Mouse (Mus musculus) midbrain, embryonic 13.5 days (tissue): Measurements from ENCODE around the gene Wwox. TPM values are rescaled to one million over a fixed set of nuclear protein-coding genes. Genes with fewer than 3 reads are reported as not detected.

Experiments
- ATAC-seq: fragments of 200-750 bp; cut with Nextera tagmentation; 2 replicates; pipeline ENCODE4 v1.8.0; 2017; ENCODE audit warnings: mild to moderate bottlenecking, moderate TSS enrichment, moderate library complexity
- H3K27ac ChIP-seq: fragments of 300-500 bp; sonication (generic); 2 replicates; pipeline ENCODE4 v1.5.1; 2015; ENCODE audit warnings: inconsistent platforms, mild to moderate bottlenecking, moderate library complexity
- H3K27me3 ChIP-seq: fragments of 300-500 bp; sonication (generic); 2 replicates; pipeline ENCODE4 v1.6.1; 2015; ENCODE audit warnings: mild to moderate bottlenecking, inconsistent platforms
- H3K36me3 ChIP-seq: fragments of 300-500 bp; sonication (generic); 2 replicates; pipeline ENCODE4 v1.6.1; 2015; ENCODE audit warnings: mild to moderate bottlenecking, inconsistent platforms
- H3K4me1 ChIP-seq: fragments of 300-500 bp; sonication (generic); replicated peaks from 2 replicates; pipeline ENCODE4 v1.6.1; 2015; ENCODE audit warnings: inconsistent platforms
- H3K4me2 ChIP-seq: fragments of 300-500 bp; sonication (generic); replicated peaks from 2 replicates; pipeline ENCODE4 v1.6.1; 2015; ENCODE audit warnings: moderate library complexity, mild to moderate bottlenecking, inconsistent platforms
- H3K4me3 ChIP-seq: fragments of 300-500 bp; sonication (generic); replicated peaks from 2 replicates; pipeline ENCODE4 v1.5.1; 2015; ENCODE audit warnings: mild to moderate bottlenecking, inconsistent platforms
- H3K9ac ChIP-seq: fragments of 300-500 bp; sonication (generic); replicated peaks from 2 replicates; pipeline ENCODE4 v1.6.1; 2015; ENCODE audit warnings: mild to moderate bottlenecking, inconsistent platforms
- H3K9me3 ChIP-seq: fragments of 300-500 bp; sonication (generic); 2 replicates; pipeline ENCODE4 v1.6.1; 2016; ENCODE audit warnings: mild to moderate bottlenecking, inconsistent platforms
- WGBS: fragments of 180-500 bp; shearing (Covaris S2); methylation state at CpG from one replicate; pipeline ENCODE4 v1.1.7; 2015; 5-methylcytosine and 5-hydroxymethylcytosine counted together
- polyA plus RNA-seq: library from polyadenylated mRNA; unstranded; fragments of >200 nt; fragmentation: Nextera tagmentation; extraction: Ambion mirVana; gene quantifications from 2 replicates; pipeline ENCODE4 v1.2.1, GENCODE M21; 2015

Wwox gene
- polyA plus RNA-seq, 1 experiment from 2014 or later: 12.4 TPM

GRCm38 (mm10) chr8:115133711-115134218 lies 694.3 kb downstream of the Wwox start:
- Histone ChIP-seq H3K4me3 (no peak overlapping the region), H3K9ac (no peak overlapping the region), H3K9me3 (no peaks in the 10 kb centered on the region), H3K27me3 (peaks cover 5% of the 10 kb centered on the region; the same call in 1 of the 2 replicates), H3K36me3 (no peaks in the 10 kb centered on the region), H3K4me1 (peaks cover 14% of the 10 kb centered on the region), H3K27ac (no peak overlapping the region), H3K4me2 (0 out of 2 replicates have a peak overlapping the region, but pooled peaks have one; percentile 9)
- no peak for ATAC-seq
- 15% methylated on average over 7 of the region's 7 CpGs for WGBS

- no peaks in the 10 kb centered on the region for H3K9me3 ChIP-seq
- peaks cover 25% of the 10 kb centered on the region for H3K4me1 ChIP-seq
- ATAC-seq: no peak
- peaks cover 17% of the 10 kb centered on the region; the same call in 1 of the 2 replicates for H3K27me3 ChIP-seq
- H3K27ac ChIP-seq: no peak overlapping the region
- no peaks in the 10 kb centered on the region for H3K36me3 ChIP-seq
- no peak overlapping the region for H3K9ac ChIP-seq
- 87% methylated on average over 10 of the region's 10 CpGs for WGBS
- H3K4me2 ChIP-seq: no peak overlapping the region
- no peak overlapping the region for H3K4me3 ChIP-seq
Measured at GRCm38 (mm10) chr8:115136888-115137287, 697.4 kb downstream of the Wwox start.

- no peaks in the 10 kb centered on the region for H3K36me3 ChIP-seq
- no peaks in the 10 kb centered on the region for H3K9me3 ChIP-seq
- no peak overlapping the region for H3K27ac ChIP-seq
- no peak overlapping the region for H3K4me3 ChIP-seq
- H3K27me3 ChIP-seq: peaks cover 33% of the 10 kb centered on the region
- WGBS: 31% methylated on average over 8 of the region's 8 CpGs
- peaks cover 29% of the 10 kb centered on the region for H3K4me1 ChIP-seq
- ATAC-seq: no peak
- H3K9ac ChIP-seq: no peak overlapping the region
- 0 out of 2 replicates have a peak overlapping the region, but pooled peaks have one; percentile 10 for H3K4me2 ChIP-seq
Measured at GRCm38 (mm10) chr8:115141614-115142013, 702.2 kb downstream of the Wwox start.

GRCm38 (mm10) chr8:115143530-115144320 lies 704.3 kb downstream of the Wwox start:
- H3K4me3 ChIP-seq: no peak overlapping the region
- H3K4me2 ChIP-seq: no peak overlapping the region
- no peak; the same call in 1 of the 2 replicates for ATAC-seq
- no peaks in the 10 kb centered on the region for H3K9me3 ChIP-seq
- H3K27ac ChIP-seq: no peak overlapping the region
- no peaks in the 10 kb centered on the region for H3K36me3 ChIP-seq
- peaks cover 40% of the 10 kb centered on the region for H3K4me1 ChIP-seq
- no peak overlapping the region for H3K9ac ChIP-seq
- 28% methylated on average over 9 of the region's 9 CpGs for WGBS
- peaks cover 36% of the 10 kb centered on the region for H3K27me3 ChIP-seq

GRCm38 (mm10) chr8:115147006-115147405 lies 707.6 kb downstream of the Wwox start:
- Histone ChIP-seq H3K27me3 (peaks cover 32% of the 10 kb centered on the region), H3K36me3 (no peaks in the 10 kb centered on the region), H3K4me2 (no peak overlapping the region), H3K4me1 (peaks cover 46% of the 10 kb centered on the region), H3K4me3 (no peak overlapping the region), H3K27ac (no peak overlapping the region), H3K9ac (no peak overlapping the region), H3K9me3 (no peaks in the 10 kb centered on the region)
- 39% methylated on average over 9 of the region's 9 CpGs for WGBS
- ATAC-seq: no peak

GRCm38 (mm10) chr8:115150446-115151109 lies 711.1 kb downstream of the Wwox start:
- ATAC-seq: peak; percentile 54
- H3K4me2 ChIP-seq: no peak overlapping the region
- 64% methylated on average over 24 of the region's 24 CpGs for WGBS
- H3K27me3 ChIP-seq: peaks cover 37% of the 10 kb centered on the region
- H3K4me1 ChIP-seq: peaks cover 38% of the 10 kb centered on the region
- no peaks in the 10 kb centered on the region for H3K36me3 ChIP-seq
- H3K27ac ChIP-seq: peak overlapping the region; percentile 25; the same call in 1 of the 2 replicates
- no peaks in the 10 kb centered on the region for H3K9me3 ChIP-seq
- no peak overlapping the region for H3K4me3 ChIP-seq
- H3K9ac ChIP-seq: no peak overlapping the region

GRCm38 (mm10) chr8:115151416-115151815 lies 712.0 kb downstream of the Wwox start:
- Histone ChIP-seq H3K9me3 (no peaks in the 10 kb centered on the region), H3K27me3 (peaks cover 35% of the 10 kb centered on the region), H3K9ac (no peak overlapping the region), H3K4me3 (no peak overlapping the region), H3K27ac (no peak overlapping the region), H3K36me3 (no peaks in the 10 kb centered on the region), H3K4me2 (0 out of 2 replicates have a peak overlapping the region, but pooled peaks have one; percentile 17), H3K4me1 (peaks cover 38% of the 10 kb centered on the region)
- no peak for ATAC-seq
- WGBS: 10% methylated on average over 6 of the region's 6 CpGs

GRCm38 (mm10) chr8:115154096-115154495 lies 714.6 kb downstream of the Wwox start:
- Histone ChIP-seq H3K4me3 (no peak overlapping the region), H3K27ac (no peak overlapping the region), H3K4me2 (no peak overlapping the region), H3K9ac (no peak overlapping the region), H3K4me1 (peaks cover 45% of the 10 kb centered on the region), H3K27me3 (peaks cover 25% of the 10 kb centered on the region), H3K36me3 (no peaks in the 10 kb centered on the region), H3K9me3 (no peaks in the 10 kb centered on the region)
- no peak for ATAC-seq
- 44% methylated on average over 10 of the region's 10 CpGs for WGBS

- Histone ChIP-seq H3K4me3 (no peak overlapping the region), H3K36me3 (no peaks in the 10 kb centered on the region), H3K9ac (no peak overlapping the region), H3K4me1 (peaks cover 49% of the 10 kb centered on the region), H3K9me3 (no peaks in the 10 kb centered on the region), H3K27me3 (peaks cover 27% of the 10 kb centered on the region), H3K27ac (no peak overlapping the region), H3K4me2 (no peak overlapping the region)
- no peak for ATAC-seq
- WGBS: 94% methylated on average over 8 of the region's 8 CpGs
Measured at GRCm38 (mm10) chr8:115156142-115156541, 716.7 kb downstream of the Wwox start.

- Histone ChIP-seq H3K9ac (no peak overlapping the region), H3K36me3 (no peaks in the 10 kb centered on the region), H3K9me3 (no peaks in the 10 kb centered on the region), H3K4me2 (peak overlapping the region; percentile 53), H3K4me3 (0 out of 2 replicates have a peak overlapping the region, but pooled peaks have one; percentile 18), H3K27ac (peak overlapping the region; percentile 35), H3K4me1 (peaks cover 38% of the 10 kb centered on the region), H3K27me3 (peaks cover 38% of the 10 kb centered on the region)
- 14% methylated on average over 12 of the region's 12 CpGs for WGBS
- ATAC-seq: peak; percentile 93
Measured at GRCm38 (mm10) chr8:115157977-115158720, 718.7 kb downstream of the Wwox start.

- H3K36me3 ChIP-seq: no peaks in the 10 kb centered on the region
- WGBS: 2% methylated on average over 8 of the region's 8 CpGs
- peaks cover 39% of the 10 kb centered on the region for H3K27me3 ChIP-seq
- ATAC-seq: peak; percentile 46
- H3K4me2 ChIP-seq: peak overlapping the region; percentile 53
- H3K9ac ChIP-seq: no peak overlapping the region
- peak overlapping the region; percentile 18 for H3K4me3 ChIP-seq
- peaks cover 38% of the 10 kb centered on the region for H3K4me1 ChIP-seq
- no peaks in the 10 kb centered on the region for H3K9me3 ChIP-seq
- peak overlapping the region; percentile 35 for H3K27ac ChIP-seq
Measured at GRCm38 (mm10) chr8:115158721-115159111, 719.3 kb downstream of the Wwox start.
